Mouse (Mus musculus) cerebral cortex, adult 2 months (tissue): ENCODE results near the gene Spred3.

ENCODE experiments used
- WGBS: fragments of 180-500 bp; shearing (Covaris S2); methylation state at CpG from one replicate; pipeline ENCODE4 v1.1.7; 2018; 5-methylcytosine and 5-hydroxymethylcytosine counted together

The Spred3 gene

DNA sequence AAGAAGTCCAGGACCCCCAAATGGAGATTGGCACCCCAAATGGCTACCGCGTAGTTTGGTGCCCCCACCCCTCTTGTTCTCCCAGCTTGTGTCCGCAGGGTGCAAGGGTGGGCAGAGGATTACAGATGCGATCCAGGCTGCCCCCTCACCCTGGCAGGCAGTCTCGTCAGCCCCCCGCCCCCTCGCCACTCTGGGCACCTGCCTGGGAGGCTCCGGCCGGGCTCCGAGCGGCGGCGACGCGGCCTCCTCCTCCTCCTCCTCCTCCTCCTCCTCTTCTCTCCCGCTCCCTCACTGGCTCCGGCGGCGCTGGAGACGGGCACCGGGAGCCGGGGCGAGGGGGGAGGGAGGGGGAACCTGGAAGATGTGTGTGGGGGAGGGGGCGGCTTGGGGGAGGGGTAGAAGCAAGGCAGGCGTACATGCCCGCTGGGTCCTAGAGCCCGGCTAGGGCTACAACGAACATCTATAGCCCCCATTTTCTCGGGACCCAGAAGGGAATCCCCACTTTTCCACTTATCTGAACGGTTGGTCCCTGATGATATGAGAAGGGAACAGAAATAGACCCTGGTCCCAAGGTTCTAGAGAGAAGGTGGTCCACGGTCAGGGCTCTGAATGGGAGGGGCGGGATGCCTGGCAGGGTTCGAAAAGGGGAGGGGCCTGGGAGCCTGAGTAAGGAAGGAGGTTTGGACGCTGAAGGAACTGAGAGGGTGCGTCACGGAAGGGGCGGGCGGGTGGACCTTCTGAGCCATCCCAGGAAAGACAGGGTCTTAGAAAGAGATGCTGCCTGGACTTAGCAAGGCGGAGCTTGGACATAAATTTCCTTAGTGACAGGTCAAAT, 763 bp downstream of the Spred3 start:
- 1% methylated on average over 36 of the region's 39 CpGs for WGBS

DNA sequence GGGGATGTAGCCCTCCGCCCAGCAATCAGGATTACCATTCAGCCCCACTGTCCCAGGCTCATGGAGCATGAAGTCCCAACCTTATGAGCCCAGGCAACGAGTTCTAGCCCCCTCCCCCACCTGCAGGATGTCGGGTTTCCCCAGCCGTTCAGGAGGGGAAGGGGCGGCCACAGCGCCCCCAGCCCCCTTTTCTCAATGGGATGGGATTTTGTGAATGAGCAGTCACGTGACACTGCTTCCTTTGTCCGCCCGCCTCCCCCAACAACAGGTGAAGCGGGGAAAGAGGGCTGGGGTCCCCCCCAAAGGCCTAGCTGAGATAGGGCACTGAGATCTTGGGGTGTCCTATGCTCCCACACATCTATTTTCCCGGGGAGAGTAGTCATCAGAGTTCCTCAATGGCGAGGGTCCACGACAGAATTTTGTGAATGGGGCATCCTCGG, 1.4 kb downstream of the Spred3 start:
- under 1% methylated on average over 14 of the region's 14 CpGs for WGBS

DNA sequence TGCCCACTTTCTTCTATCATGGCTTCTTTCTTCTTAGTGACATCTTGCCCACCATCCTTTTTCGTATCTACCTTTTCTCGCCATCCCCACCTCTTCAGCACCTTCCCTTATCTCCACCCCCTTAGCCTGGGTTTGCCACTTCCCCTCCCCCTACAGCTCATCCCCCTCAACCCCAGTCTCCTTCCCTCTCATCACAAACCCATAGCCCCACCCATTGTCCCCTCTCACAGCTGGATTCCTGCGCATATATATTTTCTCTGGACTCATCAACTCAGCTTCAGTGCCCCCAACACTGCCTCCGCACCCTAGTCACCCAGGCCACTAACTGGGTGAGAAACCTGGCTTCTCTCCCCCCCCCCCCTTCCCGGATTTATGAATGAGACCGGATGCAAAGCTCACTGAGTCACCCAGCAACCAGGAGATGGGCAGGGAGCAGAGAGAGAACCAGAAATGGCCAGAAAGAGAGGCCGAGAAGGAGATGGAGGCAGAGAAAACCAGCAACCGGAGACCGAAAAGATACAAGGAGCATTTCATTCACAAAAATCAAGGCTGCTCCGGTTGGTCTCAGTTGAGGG, 2.0 kb downstream of the Spred3 start:
- 13% methylated on average over 10 of the region's 10 CpGs for WGBS

DNA sequence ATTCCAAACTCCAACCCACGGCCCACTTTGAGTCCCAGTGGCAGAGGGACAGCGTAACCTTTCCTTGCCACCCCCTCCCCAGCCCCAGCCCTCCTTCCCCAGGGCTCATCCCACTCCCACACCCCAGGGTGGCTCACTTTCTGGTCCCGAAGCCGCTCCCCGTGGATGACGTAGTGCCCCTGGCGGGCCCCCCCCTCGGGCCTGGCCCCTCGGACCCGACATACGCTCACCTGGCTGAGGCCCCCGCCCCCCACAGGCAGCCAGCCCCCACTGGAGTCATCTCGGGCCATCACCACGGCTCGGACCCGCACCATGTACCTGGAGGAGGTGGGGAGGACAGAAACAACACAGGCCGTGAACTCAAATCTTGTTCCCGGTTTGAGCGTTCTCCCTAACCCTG, 2.6 kb downstream of the Spred3 start:
- 35% methylated on average over 19 of the region's 19 CpGs for WGBS

DNA sequence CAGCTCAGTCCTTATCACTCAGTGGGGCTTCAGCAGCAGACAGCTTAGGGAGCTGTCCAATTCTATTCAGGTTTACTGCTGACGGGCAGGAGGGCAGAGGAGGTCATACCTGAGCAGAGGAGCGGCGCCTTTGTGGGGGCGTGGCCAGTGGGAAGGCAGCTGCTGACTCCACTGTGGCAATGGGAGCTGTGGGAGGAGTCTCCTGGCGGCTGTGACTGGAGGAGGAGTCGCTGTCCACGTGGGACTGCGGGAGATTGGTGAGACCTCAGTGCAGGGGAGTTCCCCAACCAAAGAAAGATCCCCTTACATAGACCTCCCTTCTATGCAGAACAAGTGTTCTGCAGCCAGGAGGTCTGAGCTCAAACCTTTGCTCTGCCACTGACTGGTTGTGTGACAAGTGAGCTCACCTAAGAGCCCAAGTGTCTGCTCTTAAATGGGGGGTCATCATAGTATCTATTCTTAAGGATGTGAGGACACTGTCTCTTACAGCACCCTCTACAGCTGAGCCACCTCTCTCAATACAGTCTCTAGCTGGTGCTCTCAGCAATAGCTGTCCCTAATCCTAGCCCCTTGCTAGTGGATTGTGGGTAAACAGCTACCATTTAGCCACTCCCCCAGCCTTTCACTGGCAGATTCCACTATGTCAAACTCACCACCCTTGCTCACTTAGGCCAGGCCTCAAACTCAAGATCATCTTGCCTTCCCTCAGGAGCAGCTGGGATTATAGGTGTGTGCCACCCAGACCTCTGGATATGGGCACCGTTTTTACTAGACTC, 7.3 kb downstream of the Spred3 start:
- WGBS = 36% methylated on average over 9 of the region's 9 CpGs

DNA sequence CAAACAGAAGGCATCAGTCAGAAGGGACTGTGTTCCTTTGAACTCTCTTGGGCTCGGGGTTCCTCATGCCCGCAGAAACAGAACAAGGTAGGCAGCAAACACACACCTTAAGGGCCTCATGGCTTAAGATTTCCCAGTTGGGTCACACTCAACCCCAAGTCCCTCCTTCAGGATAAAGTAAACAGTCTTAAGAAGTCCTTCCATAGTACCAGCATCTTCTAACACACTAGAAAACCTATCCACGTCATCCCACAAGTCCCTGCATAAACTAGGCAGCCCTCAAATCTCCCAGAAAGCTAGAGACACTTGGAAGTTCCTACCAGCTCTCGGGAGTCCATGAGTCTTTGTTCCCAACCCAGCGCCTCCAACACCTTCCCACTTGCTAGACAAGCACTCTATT, 7.9 kb downstream of the Spred3 start:
- 74% methylated on average over 5 of the region's 5 CpGs for WGBS

DNA sequence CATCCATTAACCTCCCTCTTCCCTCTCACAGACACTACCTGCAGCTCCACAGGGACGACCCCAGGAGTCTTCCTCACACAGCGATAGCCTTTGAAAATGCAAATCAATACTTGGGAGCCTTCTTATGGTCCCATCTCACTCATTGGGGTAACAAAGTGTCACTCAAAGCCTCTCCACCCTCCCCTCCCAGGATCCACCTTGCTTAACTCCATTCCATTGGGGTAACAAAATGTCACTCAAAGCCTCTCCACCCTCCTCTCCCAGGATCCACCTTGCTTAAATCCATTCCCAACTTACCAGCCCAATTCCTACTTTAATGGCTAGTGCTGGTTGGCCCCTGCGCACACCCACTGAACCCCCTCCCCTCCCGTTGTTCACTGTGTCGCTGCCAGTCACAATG, 11.9 kb downstream of the Spred3 start:
- WGBS = 3% methylated on average over 5 of the region's 5 CpGs

DNA sequence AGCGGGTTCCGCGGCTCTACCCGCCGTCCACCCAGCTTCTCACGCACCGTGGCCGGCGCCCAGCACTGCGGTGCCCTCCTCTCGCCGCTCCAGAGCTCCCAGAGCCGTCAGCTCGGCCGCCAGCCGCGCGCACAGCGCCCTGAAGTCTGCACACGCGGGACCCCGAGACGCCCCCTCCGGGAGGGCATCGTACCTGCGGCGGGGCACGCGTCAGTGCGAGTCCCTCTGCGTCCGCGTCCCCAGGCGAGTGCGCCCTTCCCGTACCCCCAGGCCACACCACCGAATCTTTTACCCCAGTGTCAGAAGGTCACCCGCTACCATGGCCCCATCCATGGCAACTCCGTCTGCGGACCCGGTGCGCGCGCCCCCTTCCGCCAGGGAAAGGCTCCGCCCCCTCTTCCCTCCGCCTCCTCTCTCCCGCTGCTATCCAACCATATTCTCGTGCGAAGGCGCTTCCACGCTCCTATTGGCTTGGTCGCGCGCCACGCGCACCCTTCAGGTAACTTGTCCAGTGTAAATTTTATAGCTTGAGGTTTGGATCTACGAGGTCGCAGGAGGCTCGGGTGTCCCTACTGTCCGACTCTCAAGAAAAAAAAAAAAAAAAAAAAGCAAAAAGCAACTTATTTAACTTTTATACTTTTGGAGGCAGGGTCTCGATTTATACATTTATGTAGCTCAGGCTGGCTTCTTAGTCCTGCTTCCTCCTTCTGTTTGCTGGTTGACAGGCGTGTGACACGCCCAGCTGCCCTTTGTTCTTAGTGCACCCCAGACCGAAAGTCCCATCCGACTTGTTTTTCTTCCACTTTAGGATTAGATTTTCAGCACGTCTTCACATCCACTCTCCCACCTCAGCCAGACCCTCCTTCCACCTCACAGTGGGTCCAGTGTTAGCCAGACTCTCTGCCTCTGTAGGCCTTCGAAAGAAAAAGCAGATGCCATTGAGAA, 14.1 kb downstream of the Spred3 start, which contains the start of gene Fam98c:
TSS of gene Fam98c (minus strand) at position 397 of the 945 bp plus-strand sequence.
- WGBS = 3% methylated on average over 66 of the region's 68 CpGs

DNA sequence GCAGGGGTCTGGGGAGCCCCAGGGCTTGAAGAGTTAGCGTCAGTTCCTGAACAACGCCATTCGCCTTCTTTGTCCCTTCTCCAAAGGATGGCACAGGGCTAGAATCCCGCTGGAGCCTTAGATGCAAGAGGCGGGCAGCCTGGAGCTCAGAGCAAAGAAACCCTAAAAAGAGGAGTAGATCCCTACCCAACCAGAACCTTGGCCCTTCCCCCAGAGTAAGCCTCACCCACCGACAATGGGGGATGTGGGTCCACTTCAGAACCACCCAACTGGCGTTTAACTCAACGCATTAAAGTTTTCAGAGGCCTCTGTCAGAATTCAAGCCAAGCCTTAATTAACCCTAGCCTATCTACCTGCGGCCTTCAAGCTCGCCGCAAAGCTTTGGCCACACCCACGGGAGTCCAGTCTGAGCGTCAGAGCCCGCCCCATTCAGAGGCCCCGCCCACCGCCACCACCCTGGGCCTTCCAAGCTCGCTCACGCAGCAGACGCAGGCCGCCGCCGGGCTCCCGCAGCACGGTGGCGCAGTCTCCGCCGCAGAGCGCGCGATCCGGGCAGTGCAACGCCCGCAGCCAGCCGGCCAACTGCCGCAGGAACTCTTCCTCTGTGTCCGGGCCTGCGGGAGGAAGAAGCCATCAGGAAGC, 14.9 kb downstream of the Spred3 start:
- WGBS = 7% methylated on average over 36 of the region's 37 CpGs

DNA sequence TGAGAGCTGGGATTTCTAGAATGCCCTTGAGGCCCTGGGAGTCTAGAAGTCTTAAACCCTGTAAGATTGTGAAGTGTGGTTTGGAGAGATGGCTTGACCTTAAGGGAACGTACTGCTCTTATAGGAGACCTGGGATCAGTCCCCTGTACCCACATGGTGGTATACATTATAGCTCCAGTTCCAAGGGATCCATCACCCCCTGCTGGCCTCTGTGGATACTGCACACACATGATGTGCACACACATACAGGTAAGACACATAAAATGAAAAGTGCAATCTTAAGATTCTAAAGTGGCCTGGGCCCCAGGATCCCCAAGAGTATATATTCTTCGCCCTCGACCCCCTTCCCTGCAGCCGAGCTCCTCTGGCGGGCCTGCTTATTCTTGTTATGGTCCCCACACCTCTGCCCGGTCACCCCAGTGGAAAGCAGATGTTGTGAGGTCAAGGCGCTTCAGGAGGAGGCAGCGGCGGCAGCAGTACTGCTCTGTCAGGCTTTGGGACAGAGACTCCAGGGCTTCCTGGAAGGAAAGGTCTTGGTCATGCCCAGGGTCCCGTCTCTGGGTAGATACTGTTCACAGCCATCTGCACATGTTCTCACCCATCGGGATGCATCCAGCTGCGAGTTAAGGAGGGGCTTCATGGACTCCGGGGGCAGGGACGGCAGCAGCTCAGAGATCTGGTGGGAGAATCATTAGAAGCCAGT, 16.0 kb downstream of the Spred3 start:
- 97% methylated on average over 14 of the region's 14 CpGs for WGBS

DNA sequence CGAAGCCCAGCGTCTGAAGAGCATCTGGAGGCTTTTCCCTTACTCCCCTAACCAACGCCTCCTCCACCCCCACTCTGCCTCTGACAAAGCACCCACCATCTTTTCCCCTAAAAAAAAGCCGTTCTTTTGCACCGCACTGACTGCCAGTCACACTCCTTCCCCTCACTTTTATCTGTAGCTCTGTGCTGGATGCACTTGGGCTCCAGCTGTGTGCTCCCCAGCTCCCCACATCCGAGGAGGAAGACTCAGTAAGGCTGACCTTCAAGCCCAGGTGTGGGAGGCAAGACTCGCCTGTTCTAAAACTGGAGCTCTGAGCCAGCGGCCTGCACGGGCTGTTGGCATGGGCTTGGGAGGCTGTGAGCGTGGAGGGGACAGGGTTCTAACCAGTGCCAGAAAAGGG, 18.7 kb downstream of the Spred3 start:
- WGBS = 48% methylated on average over 10 of the region's 10 CpGs

DNA sequence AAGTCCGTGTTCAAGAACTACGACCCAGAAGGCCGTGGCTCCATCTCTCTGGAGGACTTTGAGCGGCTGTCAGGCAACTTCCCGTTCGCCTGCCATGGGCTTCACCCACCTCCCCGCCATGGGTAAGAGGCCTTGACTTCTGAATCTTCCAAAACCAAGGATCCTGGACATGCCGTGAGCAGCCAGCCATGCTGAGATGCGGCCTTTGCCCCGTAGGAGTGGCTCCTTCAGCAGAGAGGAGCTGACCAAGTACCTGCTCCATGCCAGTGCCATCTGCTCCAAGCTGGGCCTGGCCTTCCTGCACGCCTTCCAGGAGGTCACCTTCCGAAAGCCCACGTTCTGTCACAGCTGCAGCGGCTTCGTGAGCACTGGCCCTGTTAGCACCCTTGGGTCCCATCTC, 21.4 kb downstream of the Spred3 start:
- 98% methylated on average over 15 of the region's 15 CpGs for WGBS

DNA sequence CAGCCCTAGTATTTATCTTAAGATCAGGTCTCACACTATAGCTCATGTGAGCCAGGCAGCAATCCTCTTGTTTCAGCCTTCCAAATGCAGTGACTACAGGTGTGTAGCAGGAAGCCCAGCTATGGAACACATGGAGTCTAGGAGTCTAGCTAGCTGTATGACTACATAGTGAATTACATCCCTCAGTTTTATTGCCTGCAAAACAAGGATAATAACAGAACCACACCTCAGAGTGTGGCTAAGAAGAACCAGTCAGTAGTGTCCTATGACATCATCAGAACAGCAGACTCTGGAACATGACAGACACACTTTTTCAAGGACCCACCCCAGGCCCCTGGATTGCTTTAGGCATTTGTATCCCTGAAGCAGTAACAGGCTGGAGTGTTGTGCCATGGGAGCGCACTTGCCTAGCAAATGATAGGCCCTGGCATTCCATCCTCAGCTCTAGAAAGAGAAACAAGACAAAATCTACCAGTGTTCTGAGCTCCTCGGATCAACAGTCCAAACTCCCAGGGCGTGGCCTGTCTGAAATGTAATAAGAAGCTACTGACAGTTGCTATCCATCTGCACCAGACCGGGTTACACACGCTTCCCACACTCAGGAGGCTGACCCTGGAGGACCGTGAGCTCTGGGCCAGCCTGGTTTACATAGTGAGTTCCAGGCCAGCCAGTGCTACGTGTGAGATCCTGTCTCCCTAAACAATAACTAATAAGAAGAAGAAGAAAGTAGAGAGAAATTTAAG, 23.4 kb downstream of the Spred3 start:
- WGBS = 94% methylated on average over 7 of the region's 7 CpGs

DNA sequence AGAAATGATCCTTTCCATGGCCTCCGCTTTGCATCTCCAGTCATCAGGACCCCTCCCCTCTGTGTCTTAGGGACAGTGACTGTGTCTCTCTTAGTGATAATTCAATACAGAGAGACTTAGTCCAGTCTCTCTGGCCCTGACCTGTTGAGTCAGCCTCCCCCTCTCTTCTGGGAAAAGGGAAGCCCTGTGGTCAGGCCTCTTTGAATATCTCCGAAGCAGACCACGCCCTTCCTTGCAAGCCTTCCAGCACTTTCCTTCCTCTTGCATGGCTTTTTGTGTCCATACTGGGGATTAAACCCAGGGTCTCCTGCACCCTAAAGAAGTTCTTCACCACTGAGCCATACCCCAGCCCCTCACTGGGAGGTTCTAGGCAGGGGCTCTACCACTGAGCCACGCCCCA, 26.2 kb downstream of the Spred3 start:
- 79% methylated on average over 4 of the region's 4 CpGs for WGBS

DNA sequence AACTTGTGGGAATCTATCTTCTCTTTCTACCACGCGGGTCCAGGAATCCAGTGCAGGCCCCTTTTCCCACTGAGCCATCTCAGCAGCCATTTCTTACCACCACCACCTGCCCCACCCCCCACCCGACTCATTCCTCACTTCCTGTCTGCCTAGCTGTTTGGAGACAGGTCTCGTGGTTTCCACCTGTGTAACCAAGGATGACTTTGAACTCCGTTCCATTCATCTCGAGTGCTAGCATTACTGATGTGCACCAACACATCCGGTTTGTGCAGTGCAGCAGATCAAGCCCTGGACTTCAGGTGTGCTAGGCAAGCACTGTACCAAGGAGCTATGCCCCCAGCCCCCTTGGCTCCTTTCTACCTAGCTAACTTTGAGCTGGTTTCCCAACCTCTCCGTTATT, 28.8 kb downstream of the Spred3 start:
- 89% methylated on average over 8 of the region's 8 CpGs for WGBS

DNA sequence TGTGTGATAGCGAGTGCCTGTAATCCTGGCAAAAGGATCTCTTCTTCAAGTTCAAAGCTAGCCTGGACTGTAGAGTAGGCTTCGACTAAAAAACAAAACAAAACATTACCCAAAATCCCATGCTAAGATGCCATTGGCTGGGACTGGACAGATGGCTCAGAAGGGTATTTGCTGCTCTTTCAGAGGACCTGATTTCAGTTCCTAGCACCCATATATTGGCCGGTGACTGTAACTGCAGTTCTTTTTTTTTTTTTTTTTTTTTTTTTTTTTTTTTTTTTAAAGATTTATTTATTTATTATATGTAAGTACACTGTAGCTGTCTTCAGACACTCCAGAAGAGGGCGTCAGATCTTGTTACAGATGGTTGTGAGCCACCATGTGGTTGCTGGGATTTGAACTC, 31.0 kb downstream of the Spred3 start:
- WGBS = 93% methylated on average over 3 of the region's 4 CpGs

DNA sequence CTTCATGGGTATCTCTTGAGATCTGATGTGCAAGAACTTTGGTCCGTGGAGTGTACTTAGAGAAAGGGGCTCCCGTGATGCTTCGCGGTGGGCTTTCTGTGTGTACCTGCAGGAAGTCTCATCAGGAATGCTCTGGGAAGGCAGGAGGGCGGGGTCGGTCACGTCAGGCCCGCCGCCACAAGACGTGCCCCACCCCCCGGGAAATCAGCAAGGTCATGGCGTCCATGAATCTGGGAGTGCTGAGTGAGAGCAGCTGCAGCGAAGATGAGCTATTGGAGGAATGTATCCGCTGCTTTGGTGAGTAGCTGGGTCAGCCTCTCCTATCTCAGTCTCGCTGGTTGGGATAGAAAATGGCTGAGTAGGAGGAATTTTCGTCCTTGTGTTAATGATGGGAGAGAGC, 32.8 kb downstream of the Spred3 start:
- WGBS = 63% methylated on average over 16 of the region's 16 CpGs

DNA sequence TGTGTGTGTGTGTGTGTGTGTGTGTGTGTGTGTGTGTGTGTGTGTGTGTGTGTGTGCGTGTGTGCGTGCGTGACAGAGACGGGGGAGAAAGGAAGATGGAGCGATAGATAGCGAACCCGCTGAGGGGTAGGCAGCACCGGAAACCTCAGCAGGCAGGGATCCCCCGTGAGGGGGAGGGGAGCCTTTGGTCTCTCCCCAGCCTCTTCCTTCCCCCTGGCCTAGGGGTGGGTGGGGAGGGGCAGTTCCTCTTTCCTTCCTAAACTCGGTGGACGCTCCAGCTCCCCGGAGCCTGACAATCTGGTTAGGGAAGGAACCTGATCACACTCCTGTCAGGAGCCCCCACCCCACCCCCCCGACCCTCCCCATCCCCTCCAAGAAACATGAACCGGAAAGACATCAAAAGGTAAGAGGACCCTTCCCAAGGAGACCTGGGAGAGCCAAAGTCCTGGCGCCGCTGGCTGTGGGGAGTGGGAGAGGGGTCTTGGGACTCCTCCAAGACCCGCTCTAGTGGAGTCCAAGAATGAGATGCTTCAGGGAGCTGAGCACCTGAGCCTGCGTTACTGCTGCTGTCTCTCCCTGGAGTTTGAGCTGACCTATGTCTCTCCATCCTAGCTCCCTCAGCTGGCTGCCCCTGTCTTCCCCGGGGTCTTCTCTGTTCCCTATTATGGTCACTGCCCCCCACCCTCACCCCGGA, 35.4 kb downstream of the Spred3 start, which contains the start of gene Rasgrp4:
TSS of gene Rasgrp4 (plus strand) at position 159 of the 694 bp plus-strand sequence.
- WGBS = 3% methylated on average over 17 of the region's 20 CpGs

DNA sequence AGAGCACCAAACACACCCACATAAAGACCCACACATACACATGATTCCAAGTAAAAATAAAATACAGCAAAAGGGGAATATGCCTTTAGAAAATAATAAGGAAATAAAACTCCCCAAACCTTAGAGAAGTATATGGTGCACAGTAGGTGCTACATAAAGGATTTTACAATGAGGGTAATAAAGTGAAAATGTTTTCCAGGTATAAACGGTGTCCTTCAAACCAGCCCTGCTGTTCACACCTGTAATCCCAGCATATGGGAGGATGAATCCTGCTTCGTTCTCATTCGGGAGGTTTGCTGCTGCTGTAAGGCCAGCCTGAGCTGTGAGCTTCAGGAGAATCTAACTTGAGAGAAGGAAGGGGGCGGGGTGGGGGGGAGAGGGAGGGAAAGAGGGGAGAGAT, 36.0 kb downstream of the Spred3 start:
- 6% methylated on average over 4 of the region's 4 CpGs for WGBS
